Mouse (Mus musculus) erythroblast, embryonic 14.5 days (primary cell): ENCODE measurements around the gene Gns.

Source experiments
- GATA1 ChIP-seq: IDR thresholded peaks from 2 replicates; pipeline ENCODE4 v1.6.1; 2012; ENCODE audit warnings: low read length, inconsistent platforms, mixed read lengths
- TAL1 ChIP-seq: IDR thresholded peaks from 3 replicates; pipeline ENCODE4 v1.6.1; 2012; ENCODE audit warnings: low read length, inconsistent platforms, mixed read lengths

DNA sequence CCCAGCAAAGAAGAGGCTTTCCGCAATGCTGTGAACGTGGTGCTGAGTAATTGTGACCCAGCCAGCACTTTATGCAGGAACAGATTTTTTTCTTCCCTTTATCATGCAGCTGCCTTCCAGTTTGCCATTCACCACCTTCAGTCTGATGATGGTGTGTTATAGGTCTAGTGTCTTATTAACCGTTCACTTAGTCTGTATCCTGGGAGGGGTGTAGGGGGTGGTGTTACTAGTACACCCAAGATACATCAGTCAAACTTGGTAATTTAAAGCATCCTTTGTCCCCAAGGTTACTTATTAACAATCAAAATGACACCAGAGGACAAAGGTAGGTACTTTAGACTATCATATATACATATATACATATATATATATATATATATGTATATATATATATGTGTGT, 59.6 kb downstream of the Gns start:
- no peak for TF ChIP-seq GATA1
- TF ChIP-seq TAL1: no peak
